Mouse (Mus musculus) lung, adult 10 weeks (tissue): ENCODE results near the gene Pkig. TPM values are rescaled to one million over a fixed set of nuclear protein-coding genes. Genes with fewer than 3 reads are reported as not detected.

ENCODE experiments used
- polyA plus RNA-seq: library from polyadenylated mRNA; stranded (reverse); fragments of 350-450 nt; fragmentation: Illumina TruSeq; extraction: RNeasy Lipid Tissue Mini Kit (QIAGEN cat#74804); gene quantifications from one replicate; pipeline ENCODE4 v1.2.3, GENCODE M21; 2014; ENCODE audit warnings: low read depth, low replicate concordance; ENCODE audit not compliant: insufficient read depth

Gene Pkig
- polyA plus RNA-seq, result 80.5 TPM

DNA sequence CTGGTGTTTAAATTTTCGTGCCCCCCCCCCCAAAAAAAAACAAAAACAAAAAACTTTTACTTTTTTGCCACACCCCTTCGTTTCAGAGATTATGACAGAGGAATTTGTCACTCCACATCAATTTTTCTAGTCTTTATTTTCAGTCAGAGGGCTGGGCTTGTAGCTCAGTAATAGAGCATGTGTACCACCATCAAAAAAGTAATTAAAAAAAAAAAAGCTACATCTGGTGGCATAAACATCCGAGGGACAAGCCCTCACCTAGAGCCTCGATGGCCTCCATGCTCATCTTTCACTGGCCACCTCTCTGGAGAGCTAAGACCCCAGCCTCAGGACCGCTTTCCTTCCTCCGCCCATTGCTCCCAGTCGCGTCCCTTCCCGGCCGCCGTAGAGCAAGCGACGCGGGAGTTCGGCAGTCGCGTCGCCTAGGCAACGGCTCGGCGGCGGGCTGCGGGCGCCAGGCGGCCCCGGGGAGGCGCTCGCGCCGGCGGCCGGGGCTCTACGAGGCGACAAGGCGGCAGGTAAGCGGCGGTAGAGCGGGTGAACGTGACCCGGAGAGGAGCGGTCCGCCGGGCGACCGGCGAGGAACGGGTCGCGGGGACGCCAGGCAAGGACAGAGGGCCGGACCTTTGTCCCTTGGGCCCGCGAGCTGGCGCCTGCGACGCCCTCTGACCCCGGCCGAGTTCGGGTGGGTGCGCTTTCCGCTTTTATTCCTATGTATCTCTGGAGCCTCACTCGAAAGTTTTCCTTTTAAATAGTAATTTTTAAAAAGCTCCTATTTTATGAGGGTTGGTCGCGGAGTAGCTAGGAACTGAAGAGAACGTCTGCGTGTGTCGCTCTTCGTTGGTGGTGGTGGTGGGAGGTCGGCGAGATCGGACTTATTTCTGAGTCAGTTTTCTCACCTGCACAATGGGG is at the start of gene Pkig:
Pkig (plus strand) TSS at position 412 of the 912 bp plus-strand sequence.

GRCm38 (mm10) chr2:163644575-163645385 is 13.4 kb upstream of the Pkig start, which contains the start of gene Serinc3:
TSS of gene Serinc3 (minus strand) at chr2:163645131.

DNA sequence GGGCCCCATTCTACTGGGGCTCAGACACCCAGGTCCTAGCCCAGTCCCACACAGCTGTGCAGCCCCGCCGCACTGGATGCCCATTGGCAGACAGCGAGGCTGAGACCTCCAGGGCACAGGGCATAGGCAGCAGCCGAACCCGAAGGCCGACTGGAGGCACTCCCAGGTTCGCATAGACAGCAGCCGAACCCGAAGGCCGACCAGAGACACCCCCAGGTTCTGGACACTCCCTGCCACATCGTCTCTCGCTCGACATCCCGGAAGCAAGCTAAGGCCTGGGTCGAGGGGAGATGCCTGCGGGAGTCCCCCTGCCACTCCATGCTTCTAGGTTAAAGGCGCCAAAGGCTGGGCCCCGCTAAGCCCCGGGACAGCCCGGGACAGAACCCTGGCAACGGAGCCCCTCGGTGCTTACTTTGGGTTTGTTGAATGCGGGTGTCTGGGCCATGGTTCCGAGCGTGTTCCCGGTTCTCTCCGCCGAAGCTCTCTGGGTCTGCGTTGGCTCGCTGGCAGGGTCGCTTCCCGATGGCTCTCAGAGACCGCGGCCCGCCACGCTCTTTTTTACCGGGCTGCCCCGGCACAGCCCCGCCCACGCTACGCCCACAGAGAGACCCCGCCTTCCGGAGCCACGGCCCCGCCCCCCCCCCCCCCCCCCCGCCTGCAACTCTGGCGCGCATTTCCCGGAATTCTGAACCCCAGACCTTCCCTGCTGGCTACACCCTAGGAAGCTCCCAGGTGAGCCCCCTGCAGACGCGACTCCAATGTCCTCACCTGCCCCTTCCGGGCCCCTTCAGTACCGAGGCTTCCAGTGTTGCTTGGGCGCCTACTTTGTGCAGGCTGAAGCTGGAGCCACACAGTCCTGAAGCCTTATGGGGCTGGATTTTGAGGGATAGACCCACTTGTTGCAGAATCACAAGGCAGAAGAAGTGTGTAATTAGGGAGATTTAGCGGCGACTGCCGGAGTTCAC is 91.7 kb downstream of the Pkig start, which contains the start of gene Ada:
Ada (minus strand) TSS at position 593 of the 965 bp plus-strand sequence.

Other genes with a start within 250 kb of the Pkig start
- 33.8 TPM for gene Oser1, start 233.7 kb upstream of the Pkig start, polyA plus RNA-seq
- not detected for gene Gdap1l1, start 219.9 kb upstream of the Pkig start, polyA plus RNA-seq
- gene Fitm2, start 185.8 kb upstream of the Pkig start, polyA plus RNA-seq, result 14.0 TPM
- gene R3hdml, start 166.1 kb upstream of the Pkig start, polyA plus RNA-seq, result not detected
- not detected for gene Hnf4a, start 151.6 kb upstream of the Pkig start, polyA plus RNA-seq
- 9.4 TPM for gene Ttpal, start 56.1 kb upstream of the Pkig start, polyA plus RNA-seq
- gene Serinc3, start 13.3 kb upstream of the Pkig start, polyA plus RNA-seq, result 365 TPM
- gene Ada, start 91.9 kb downstream of the Pkig start, polyA plus RNA-seq, result 3.5 TPM
- 44.0 TPM for gene Ccn5, start 162.5 kb downstream of the Pkig start, polyA plus RNA-seq
- gene Kcnk15, start 195.3 kb downstream of the Pkig start, polyA plus RNA-seq, result not detected